Mouse (Mus musculus): ENCODE results near the gene Lmod3. TPM values are rescaled to one million over a fixed set of nuclear protein-coding genes. Genes with fewer than 3 reads are reported as not detected.

The Lmod3 gene
- total RNA-seq, 2 experiments from 2014 or later = not detected

DNA sequence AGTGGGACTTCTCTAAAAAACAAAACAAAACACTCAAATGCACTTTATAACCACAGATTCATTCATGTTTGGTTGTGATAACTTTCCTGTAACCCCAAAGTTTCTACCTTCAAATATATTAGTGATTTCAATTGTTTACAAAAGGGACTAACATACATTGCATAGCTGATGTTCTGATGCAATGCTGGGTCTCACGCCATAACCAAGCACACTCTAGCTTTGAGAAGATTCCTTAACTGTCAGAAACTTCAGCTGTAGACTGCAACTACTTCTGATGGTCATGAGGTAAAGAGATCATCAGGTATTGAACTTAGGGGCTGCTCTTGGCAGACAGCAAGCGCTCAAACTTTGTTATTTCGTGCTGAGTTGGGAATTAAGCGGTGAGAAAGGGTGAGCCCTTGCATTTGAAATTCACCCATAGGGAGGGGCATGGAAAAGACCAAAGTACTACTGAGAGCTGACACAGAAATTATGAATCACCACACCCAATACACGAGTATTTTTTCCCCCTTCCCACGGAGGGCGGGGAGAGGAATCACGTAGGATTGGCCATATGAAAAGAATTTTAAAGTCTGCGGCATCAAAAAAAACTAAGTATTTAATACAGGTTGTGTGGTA, 48.2 kb downstream of the Lmod3 start:
- no peak for ATAC-seq (ENCODE audit: poor library complexity, severe bottlenecking)

DNA sequence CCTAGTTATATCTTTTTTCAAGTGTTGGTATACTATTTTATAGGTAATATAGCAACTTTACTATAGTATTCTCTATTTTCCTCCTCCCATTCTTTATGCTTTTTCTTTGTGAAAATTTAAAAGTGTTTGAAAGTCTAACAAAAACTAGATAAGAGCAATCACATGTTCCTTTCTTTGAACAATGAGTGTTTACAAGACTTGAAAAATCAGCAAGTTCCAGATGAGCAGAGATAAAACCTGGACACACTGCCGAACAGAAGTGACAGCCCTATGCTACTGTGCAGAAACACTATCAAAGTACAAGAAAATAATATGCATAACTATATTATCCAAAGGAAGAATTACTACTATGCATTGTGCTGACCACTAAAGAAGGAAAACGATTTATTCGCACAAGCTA, 50.1 kb downstream of the Lmod3 start:
- ATAC-seq (ENCODE audit: poor library complexity, severe bottlenecking) = no peak

DNA sequence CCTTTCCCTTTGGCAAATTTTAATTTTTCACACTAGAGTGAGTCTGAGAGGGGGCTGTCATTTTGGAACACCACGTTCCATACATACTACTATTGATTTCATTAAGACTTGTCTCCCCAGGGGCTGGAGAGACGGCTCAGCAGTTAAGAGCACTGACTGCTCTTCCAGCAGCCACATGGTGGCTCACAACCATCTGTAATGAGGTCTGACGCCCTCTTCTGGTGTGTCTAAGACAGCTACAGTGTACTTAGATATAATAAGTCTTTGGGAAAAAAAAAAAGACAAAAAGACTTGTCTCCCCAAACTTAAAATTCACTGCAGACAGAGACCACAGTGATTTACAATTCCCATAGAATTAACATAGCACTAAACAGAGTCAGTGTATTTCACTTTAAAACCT, 52.1 kb downstream of the Lmod3 start:
- ATAC-seq (ENCODE audit: poor library complexity, severe bottlenecking) = no peak

Other genes with a start within 250 kb of the Lmod3 start
- gene Fam19a4, start 192.3 kb downstream of the Lmod3 start, total RNA-seq (2015) = 0.21 TPM in 1 of 2 replicates, not detected in the other
- gene Fam19a4, start 192.3 kb downstream of the Lmod3 start, total RNA-seq (2017) = not detected in 2 replicates
- 4.6 and 7.2 TPM in 2 replicates for gene Eogt, start 103.6 kb downstream of the Lmod3 start, total RNA-seq (2015)
- gene Eogt, start 103.6 kb downstream of the Lmod3 start, total RNA-seq (2017) = 3.4 and 6.1 TPM in 2 replicates
- 21.5 and 22.6 TPM in 2 replicates for gene Tmf1, start 73.6 kb downstream of the Lmod3 start, total RNA-seq (2015)
- gene Tmf1, start 73.6 kb downstream of the Lmod3 start, total RNA-seq (2017) = 98.2 and 120 TPM in 2 replicates
- 52.0 and 52.9 TPM in 2 replicates for gene Uba3, start 47.1 kb downstream of the Lmod3 start, total RNA-seq (2015)
- gene Uba3, start 47.1 kb downstream of the Lmod3 start, total RNA-seq (2017) = 57.5 and 64.0 TPM in 2 replicates
- gene Arl6ip5, start 42.1 kb downstream of the Lmod3 start, total RNA-seq (2015) = 90.2 and 109 TPM in 2 replicates
- 98.0 and 125 TPM in 2 replicates for gene Arl6ip5, start 42.1 kb downstream of the Lmod3 start, total RNA-seq (2017)

Measured in megakaryocyte, adult 5-6 weeks (primary cell).